Mouse (Mus musculus) spleen, postnatal 14 days (tissue): ENCODE results near the gene Lmf1.

ENCODE experiments used
- DNase-seq, 2 experiments: peaks; one replicate each; pipeline ENCODE4 v3.0.0; 2021 to 2022; ENCODE audit warnings: low spot score in 2 of 2

The Lmf1 gene

DNA sequence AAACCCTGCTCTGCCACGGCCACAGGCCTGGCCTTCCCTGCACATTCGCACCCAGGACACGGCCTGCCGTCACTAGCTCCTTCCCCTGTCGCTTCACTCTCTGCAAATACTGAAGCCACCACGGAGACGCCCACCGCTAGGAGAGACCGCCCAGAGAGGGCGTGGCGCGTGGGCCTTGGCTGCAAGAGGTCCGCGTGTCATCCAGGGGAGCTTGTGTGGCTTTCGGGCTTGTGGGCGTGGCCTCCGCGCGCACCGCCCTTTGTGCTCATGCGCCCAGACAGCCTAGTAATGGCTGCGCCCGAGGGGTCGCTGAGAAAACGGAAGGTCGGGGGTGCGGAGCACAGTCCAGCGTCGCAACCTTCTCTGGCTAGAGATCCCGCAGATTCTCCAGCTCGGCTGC lies at the start of gene Lmf1:
Gene Lmf1 (plus strand): TSS at position 166 of the 400 bp plus-strand sequence.
- peak; percentile 89 to 92 for DNase-seq

DNA sequence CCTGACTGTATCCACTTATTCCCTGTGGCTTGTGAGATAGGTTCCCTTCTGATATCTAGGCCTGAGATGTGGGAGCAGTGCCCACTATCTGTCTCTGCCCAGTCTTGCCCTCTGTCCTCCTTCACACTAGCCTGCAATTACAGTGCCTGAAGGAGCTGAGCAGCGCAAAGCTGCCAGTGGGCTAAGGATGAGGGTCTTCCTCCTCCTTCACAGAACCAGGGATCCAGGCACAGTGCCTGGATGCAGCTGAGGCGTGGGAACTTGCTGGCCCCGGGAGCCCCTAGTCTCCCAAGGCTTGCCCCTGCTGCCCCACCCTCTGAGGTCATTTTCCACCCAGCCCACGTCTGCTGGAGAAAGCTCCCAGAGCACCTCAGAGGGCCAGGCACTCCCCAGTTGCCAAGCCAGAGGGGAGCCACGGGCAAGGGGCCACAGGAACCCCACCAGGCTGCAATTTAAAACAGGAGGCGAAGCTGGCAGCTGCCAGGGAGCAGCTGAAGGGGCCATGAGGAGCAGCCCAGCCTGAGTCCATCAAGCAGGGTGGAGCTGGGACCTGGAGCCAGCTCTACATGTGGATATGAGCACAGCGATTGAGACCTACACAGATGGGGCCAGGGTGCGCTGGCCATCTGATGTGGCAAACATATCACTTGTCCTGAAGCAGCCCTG lies 48.4 kb upstream of the Lmf1 start:
- DNase-seq, result no peak

DNA sequence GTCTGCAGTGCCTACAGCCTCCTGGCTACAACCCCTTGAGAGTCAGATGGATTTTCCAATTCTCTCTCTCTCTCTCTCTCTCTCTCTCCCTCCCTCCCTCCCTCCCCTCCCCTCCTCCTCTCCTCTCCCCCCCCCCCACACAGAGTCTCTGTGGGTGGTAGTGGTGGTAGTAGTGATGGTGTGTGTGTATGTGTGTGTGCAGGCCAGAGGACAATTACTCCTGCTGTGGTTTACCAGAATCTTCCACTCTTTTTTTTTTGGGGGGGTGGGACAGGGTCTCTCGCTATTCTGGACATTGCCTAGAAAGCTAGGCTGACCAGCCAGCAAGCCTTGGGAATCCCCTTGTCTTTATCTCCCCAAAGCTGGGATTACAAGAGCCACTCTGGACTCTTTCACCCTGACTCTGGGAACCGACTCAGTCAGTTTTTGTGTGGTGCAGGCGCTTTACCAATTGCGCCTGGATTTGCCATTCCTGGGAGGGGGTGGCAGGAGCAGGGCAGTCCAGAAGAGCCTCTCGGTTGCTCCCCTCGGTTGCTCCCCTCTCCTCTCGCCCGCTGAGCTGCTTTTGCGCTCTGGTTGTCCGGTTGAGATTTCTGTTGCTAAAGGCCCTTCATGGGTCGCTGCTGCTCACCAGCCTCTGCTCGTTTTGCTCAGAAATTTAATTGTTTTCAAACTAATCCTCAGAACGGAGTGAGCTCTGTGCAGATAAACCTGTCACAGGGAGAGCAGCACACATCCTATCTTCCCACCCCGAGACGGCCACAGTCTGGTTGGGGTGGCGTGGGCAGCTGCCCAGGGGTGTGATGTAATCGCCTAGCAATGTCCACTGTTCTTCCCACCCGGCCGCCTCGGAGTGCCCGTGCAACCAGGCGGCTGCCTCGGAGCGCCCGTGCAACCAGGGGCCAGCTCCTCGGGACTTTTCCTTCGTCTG lies 39.7 kb upstream of the Lmf1 start:
- DNase-seq, result no peak

DNA sequence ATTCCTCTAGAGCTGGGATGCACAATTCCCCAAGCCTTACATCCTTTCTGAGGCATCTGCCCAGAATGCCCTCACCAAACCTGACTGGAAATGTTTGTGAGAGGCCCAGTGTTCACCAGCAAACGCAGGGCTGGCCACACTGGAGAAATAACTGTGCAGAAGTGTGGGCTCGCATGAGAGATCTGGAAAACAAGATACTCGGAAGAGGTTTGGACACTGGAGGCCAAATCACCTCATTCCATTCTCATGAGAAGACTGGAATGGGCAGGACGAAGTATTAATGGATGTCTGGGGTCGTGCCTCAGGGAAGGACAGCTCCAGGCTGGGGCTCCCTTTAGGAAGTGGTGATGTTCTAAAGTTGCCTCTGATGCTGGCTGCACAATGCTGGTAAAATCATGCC lies 38.2 kb upstream of the Lmf1 start:
- DNase-seq, result no peak

DNA sequence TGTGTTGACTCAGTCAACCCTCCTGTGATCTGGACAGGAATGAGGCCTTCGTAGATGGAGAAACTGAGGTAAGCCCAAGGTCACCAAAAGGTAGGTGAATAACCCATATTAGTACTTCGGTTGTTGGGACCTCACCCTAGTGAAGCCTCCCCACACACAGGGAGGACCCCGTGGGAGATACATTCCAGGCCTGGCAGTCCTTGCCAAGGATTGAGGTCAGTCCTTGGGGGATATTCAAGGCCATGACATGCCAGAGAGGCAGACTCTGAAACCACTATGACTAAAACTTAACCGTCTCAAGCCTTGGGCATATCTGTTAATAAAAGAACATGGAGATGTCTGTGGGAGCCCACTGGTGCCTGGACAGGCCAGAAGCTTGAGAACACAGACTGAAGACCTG lies 37.1 kb upstream of the Lmf1 start:
- no peak for DNase-seq

DNA sequence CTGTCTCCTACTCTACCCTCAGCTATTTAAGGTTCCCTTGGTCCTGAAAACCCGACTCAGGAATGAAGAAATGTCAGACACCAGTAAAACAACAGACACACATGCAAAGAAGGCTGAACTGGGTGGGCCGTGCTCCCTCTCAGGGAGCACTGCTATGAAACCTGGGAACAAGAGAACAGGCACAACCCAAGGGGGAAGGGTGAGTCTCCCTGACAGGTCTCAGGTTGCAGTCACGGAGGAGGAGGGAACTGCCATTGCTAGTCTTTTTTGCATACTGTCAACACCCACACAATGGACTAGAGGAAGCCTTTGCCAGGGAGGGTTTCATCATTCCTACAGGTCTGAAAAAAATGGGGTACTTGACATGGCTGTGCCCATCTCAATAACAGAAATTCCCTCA lies 31.9 kb upstream of the Lmf1 start:
- no peak for DNase-seq

DNA sequence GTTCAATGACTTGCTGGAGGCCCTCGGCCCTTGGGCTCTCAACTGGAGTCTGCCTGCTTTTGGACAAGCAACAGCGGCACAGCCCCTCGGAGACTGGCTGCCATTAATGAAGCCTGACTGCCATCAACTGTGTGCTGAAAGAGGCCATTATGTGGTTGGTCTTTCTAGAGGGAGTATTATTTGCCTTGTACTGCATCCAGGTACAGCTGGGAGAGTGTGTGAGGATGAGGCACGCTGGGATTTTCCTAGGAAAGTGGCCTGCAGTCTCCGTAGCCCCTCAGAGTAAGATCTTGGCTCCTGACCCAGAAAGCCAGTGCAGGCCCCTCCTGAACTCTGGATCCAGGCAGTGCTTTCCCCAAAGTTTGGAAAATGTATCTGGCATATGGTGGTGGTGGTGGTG lies 28.9 kb upstream of the Lmf1 start:
- DNase-seq, result no peak

DNA sequence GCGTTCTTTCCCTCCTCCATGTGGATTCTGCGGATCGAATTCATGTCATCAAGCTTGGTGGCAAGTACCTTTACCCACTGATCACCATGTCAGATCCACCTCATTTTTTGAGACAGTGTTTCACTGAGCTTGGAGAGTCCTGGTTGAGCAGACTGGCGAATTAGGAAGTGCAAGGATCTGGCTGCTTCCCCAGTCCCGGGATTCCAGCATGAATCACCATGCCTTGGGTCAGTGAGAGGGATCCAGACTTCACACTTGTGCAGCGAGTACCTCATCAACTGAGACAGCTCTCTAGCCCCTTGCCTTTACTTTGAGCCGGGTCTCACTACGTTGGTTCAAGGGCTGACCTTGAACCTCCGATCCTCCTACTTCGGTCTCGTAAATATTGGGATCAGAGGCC lies 27.6 kb upstream of the Lmf1 start:
- no peak for DNase-seq

DNA sequence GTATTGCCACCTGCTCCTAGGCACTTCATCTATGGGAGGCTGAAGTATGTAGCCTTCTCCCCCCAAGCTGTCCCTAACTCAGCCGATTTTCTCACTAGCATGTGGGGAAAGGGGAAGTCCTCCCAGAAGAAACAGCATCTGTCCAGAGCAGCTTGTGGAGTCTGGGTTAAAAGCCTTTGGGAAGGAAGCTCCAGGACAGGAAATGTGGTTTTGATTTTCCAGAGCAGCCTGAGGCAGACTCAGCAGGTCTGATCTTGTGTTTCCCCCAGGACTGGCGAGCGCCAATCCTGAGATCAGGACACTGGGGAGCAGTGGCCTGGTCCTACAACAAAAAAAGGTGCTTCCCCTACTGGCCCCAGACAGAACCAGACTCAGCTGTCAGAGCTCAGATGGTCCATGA lies 23.7 kb upstream of the Lmf1 start:
- DNase-seq, result no peak

DNA sequence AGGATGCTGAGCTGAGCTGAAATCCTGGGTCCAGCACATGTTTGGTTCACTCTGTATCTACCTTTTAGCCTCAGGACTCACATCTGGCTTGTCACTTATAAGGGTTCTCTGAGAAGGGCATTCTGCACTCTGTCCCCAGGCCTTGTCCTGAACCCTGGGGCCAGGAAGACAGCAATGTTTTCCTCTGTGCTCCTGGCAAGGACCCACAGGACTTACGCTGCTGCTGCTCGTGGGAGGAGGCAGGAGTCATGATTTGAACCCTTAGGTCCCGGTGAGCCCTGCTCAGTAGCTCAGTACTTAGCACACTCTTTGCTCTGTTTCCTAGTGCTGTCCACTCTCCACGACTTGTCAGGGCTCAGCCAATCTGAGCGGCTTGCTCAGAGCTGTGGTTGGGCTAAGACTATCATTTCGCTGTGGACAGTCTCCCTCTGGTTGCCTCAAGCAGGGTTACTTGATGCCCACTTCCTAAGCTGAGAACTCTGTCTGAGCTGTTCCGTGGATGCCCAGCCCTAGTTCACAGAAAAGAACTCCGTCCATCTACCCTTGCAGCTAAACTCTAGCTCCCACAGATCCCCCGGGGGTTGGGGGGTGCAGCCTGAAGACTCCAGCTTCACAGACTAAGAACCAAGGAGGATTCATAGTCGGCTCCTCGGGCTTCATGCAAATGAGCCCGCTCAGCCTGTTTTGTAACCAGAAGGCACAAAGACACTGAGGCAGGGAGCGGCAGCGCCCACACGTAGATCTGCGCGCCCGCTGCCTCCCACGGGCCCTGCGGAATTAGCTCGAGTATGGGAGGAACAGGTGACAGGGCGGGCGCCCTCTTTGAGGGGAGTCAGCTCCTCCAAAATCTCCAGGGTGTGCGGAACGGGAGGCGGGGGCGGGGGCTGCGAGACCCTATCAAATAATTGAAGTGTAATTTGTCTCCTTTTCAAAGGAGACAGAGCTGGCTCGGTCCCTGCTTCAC lies 22.9 kb upstream of the Lmf1 start:
- no peak for DNase-seq

DNA sequence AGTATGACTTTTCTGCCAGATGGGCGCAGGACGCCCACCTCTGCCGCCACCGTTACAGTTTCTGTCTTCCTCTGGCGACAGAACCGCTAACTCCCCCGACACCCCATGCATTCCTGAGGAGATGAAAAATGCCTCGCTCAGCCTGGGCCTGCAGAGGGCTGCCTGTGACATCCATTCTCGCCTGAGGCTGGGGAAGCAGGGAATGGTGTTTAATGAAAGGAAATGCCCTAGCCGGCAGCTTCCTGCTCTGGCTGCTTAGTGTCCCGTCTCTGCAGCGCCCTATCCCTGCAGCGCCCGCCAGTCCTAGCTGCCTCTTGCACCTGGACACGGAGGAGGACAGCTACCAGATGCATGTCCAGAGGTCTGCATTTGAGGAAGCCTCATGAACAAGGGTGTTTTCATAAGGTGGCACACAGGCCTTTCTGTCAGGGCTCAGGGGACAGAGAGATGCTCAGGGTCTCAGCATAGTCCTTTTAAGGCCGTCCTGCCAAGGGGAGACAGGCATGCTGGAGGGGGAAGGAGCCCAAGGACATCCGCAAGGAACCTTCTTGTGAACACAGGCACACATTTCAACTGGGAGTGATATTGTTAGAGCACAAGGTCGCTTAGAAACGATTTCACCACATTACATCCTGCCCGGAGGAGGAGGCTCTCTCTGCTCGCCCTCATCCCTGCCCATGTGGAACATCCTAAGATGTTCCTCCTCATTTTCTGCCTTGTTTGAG lies 22.1 kb upstream of the Lmf1 start:
- no peak for DNase-seq

DNA sequence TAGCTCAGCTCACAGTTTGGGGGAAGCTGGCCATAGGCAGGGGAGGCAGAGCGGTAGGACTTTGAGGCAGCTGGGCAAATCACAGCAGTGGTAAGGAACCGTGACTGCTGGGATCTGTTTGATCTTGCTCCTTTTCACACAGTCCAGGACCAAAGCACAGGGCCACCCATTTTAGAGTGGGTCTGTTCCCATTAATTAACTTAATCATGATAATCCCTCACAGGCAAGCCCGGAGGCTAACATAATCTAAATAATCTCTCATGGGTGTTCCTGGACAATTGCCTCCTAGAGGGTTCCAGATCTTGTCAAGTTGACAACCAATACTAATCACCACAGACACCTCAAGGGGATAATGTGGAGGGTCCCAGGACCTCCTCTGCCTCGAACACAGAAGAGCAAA lies 19.3 kb upstream of the Lmf1 start:
- DNase-seq, result no peak

DNA sequence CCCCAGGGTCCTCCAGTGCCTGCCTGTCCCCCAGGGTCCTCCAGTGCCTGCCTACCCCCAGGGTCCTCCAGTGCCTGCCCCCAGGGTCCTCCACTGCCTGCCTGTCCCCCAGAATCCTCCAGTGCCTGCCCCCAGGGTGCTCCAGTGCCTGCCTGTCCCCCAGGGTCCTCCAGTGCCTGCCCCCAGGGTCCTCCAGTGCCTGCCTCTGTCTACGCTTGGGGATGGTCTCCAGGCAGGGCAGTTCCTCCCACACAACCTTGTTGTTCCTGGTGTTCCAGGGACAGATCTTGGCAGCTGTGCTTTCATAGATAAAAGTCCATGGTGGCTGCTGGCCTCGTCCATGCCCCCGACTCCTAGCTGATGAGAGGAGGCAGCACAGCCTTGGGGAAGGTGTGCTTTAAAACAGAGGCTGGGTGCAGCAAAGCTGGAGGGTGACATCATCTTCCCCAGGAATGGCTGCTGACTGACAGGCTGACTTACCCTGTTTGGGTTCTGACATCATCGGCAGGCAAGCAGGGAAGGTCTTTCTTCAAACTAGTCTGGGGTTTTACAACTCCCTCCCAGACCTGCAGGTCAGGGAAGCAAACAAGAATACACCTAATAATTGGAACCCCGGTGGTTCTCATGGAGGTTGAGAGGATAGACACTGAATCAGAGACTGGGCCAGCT lies 18.2 kb upstream of the Lmf1 start:
- DNase-seq, result no peak

DNA sequence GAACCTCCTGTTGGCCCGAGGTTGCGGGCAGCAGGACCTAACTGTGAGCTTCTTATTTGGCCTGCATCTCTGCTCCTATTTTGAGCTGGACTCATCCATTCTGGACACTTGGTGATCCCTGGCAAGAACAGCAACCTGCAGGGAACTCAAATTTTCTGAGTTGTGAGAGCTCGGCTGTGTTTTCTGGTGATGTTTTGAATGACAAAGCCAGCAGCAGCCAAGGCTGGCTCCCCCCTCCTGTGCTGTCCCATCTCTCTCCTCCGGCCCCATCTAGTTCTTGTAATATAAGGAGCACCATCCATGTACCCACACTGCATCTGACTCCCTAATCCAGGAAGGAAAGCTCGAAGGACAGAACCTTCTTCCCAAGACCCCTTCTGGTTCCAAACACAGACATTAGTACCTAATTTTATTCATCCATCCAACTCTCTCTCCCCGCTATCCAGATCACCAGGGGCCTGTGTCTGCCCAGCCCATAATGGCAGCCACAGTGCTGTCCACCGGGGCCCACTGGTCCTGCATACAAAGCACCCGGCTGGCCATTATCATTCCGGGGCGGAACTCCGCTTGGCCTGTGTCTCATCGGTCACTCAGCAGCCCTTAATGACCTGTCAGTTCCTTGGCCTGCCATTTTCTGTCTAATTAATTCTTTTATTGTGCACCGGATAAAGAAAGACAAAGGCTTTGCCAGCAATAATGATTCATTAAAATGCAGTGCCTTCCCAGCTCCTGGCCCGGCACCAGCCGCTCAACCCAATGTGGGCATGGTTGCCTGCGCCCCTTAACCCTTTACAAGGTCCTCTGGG lies 17.5 kb upstream of the Lmf1 start:
- DNase-seq, result no peak

DNA sequence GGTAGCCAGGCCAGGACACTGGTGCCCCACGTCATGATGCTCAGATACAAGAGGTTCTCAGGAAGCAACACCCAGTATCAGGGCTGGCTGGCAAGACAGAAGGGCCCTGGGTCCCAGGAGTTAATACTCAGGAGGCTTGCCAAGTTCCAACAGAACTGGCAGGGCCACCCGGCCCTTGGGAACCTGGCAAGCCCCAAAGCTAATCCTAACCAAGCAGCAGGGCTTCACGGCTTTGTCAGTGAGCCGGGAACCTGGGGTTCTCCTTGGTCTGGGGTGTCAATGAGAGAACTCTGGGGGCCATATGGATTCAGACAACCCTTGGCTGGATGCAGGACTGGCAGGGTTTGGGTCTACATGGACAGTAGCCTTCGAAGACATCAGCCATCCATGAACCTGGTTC lies 14.4 kb upstream of the Lmf1 start:
- DNase-seq, result no peak

DNA sequence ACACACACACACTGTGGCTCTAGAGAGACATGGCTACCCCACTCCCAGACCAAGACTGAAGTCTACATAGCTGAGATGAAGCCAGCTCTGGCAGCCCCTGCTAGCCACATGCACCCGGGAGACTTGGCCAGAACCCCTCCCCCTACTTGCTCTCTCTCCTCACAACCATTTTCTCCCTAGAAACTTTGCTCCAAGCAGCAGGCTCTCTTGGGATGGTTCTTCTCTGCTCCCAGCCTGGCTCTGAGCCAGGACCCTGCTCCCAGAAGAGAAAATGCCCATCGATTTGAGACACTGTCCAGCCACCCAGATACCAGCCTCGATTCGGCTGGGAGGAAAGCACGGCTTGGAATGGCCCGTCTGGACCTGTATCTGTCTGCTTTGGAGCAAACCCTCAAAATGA lies 13.6 kb upstream of the Lmf1 start:
- DNase-seq, result no peak

DNA sequence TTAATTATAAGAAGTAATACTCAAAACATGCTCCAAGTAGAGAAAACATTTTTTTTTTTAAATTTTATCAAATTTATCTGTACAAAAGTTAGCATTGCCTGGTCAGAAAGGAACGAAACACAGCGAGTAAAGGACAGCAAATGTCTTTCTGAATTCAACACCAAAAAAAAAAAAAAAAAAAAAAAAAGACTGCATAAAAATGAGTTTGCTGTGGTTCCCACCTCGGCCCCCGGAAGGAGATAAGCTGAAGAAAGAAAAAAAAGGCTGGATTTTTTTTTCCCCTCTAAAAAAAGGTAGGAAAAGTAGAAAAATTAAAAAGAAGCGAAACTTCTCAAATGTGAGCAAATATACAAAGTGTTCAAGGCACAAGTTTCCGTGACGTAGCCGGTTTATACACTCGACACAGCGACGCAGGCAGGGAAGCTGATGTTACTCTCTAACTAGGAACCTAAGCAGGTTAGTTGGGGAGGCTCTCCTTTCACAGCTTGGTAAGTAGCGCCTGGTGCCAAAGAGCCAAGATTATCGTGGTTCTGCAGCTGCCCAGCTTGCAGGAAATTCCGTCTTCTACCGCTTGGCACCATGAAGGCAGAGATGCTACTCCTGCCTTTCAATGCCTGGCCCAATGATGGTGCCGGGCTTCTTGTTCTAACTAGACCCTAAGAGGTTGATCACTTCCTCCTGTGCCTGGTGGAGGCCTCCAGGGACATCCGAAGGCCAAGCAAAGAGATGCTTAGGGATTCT lies 12.9 kb upstream of the Lmf1 start:
- DNase-seq, result no peak

DNA sequence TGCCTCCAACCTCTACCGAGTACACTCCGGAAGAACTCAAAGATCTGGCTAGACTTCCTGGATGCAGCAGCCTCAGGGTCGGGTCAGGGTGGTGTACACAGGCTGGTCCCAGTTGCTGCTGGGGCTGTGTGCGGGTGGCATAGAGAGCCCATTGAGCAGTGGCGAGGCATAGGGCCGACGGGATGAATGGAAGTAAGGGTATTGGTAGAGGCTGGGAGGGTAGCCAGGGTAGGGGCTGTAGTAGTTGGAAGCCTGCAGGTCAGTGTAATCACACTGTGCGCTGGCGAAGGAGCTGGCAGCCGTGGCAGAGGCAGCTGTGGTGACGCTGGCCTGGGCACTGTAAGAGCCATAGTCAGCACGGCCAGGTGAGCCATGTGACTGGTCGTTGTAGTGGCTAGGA lies 11.6 kb upstream of the Lmf1 start:
- no peak for DNase-seq

DNA sequence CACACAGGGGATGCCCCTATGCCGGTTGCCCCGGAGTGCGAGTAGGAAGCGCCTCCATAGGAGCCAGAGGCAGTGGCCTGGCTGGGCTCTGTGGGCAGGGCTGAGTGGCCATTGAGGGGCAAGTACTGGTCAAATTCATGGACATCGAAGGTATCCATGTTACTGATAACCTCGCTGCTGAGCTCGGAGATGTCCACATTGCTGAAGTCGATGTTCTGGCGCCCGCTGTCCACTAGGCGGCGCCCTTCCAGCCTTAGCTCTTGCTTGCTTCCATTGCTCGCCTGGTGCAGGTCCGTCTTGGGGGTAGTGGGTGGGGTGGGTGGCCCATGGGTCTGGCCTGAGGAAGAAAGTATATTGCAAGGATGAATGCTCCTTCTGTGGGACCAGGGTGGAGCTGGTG lies 11.1 kb upstream of the Lmf1 start:
- peak; percentile 34 to 56 for DNase-seq
